Mouse (Mus musculus): ENCODE data around the gene Scd2. TPM values are rescaled to one million over a fixed set of nuclear protein-coding genes. Genes with fewer than 3 reads are reported as not detected.

The Scd2 gene
- polyA plus RNA-seq, 1 experiment from 2014 or later = 293 TPM

GRCm38 (mm10) chr19:44311306-44312006 is 18.0 kb downstream of the Scd2 start:
- WGBS = 15% methylated on average over 8 of the region's 8 CpGs
- no peaks in the 10 kb centered on the region for H3K9me3 ChIP-seq (ENCODE audit: control insufficient read depth, low read length)
- peaks cover 11% of the 10 kb centered on the region for H3K36me3 ChIP-seq (ENCODE audit: control insufficient read depth, insufficient read depth, low read length)
- H3K27me3 ChIP-seq (ENCODE audit: control insufficient read depth, insufficient read depth, low read length) = no peaks in the 10 kb centered on the region
- H3K9ac ChIP-seq (replicated peaks; ENCODE audit: low read depth, low read length) = no peak overlapping the region
- no peak overlapping the region for H3K4me3 ChIP-seq (ENCODE audit: low read depth, low read length)
- no peak overlapping the region for H3K4me2 ChIP-seq (ENCODE audit: low read depth, low read length)
- H3K4me1 ChIP-seq (ENCODE audit: control insufficient read depth, insufficient read depth, low read length) = 0 out of 2 replicates have a peak, but pooled peaks cover 9% of the 10 kb centered on the region
- H3K27ac ChIP-seq (ENCODE audit: low read depth, low read length) = no peak overlapping the region
- peak; percentile 42; the same call in 1 of the 2 replicates for ATAC-seq (ENCODE audit: low read depth)

DNA sequence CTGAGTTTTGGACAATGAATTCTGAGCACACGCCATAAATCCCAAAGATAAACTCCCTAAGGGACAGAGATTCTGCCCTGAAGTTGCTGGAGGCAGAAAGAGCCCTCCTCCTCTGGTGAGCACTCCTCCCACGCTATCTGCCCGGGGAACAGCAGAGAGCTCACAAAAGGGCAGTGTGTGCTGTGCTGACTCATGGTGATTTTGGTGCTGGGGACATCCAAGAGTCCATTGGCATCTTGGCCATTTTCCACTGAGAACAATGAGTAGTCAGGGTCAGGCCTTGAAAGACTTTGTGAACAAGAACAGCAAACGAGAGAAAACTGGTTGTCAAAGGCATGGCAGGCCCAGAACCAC is 18.5 kb downstream of the Scd2 start:
- no peak overlapping the region; the same call in 1 of the 2 replicates for H3K27ac ChIP-seq (ENCODE audit: low read depth, low read length)
- no peaks in the 10 kb centered on the region for H3K9me3 ChIP-seq (ENCODE audit: control insufficient read depth, low read length)

DNA sequence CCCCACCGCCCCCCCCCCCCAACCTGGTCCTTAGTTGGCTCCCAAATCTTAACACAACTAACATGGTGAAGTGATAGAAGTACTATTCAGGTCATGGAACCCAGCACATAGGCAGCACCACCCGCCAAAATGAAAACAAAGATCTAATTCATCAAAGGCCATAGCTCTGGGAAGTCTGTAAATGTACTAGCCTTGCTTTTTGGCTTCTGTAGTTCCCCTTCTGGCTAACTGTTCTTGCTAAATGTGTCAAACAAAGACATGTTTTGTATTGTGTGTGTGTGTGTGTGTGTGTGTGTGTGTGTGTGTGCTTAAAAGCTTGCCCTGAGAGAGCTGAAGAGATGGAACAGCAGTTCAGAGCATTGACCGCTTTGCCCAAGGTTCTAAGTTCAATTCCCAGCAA is 19.6 kb downstream of the Scd2 start:
- no peak overlapping the region for H3K9ac ChIP-seq (replicated peaks; ENCODE audit: low read depth, low read length)
- H3K27ac ChIP-seq (ENCODE audit: low read depth, low read length) = no peak overlapping the region
- no peaks in the 10 kb centered on the region for H3K36me3 ChIP-seq (ENCODE audit: control insufficient read depth, insufficient read depth, low read length)
- H3K4me2 ChIP-seq (ENCODE audit: low read depth, low read length) = no peak overlapping the region
- H3K4me1 ChIP-seq (ENCODE audit: control insufficient read depth, insufficient read depth, low read length) = 0 out of 2 replicates have a peak, but pooled peaks cover 9% of the 10 kb centered on the region
- H3K4me3 ChIP-seq (ENCODE audit: low read depth, low read length) = no peak overlapping the region
- H3K27me3 ChIP-seq (ENCODE audit: control insufficient read depth, insufficient read depth, low read length) = no peaks in the 10 kb centered on the region
- no peaks in the 10 kb centered on the region for H3K9me3 ChIP-seq (ENCODE audit: control insufficient read depth, low read length)
- ATAC-seq (ENCODE audit: low read depth) = no peak
- 70% methylated on average over 3 of the region's 3 CpGs for WGBS

More for the DNA sequence above, 18.5 kb downstream of the Scd2 start:
- Histone ChIP-seq H3K9ac (replicated peaks; ENCODE audit: low read depth, low read length) (no peak overlapping the region), H3K27me3 (ENCODE audit: control insufficient read depth, insufficient read depth, low read length) (no peaks in the 10 kb centered on the region), H3K4me1 (ENCODE audit: control insufficient read depth, insufficient read depth, low read length) (0 out of 2 replicates have a peak, but pooled peaks cover 9% of the 10 kb centered on the region), H3K36me3 (ENCODE audit: control insufficient read depth, insufficient read depth, low read length) (peaks cover 6% of the 10 kb centered on the region), H3K4me3 (ENCODE audit: low read depth, low read length) (no peak overlapping the region), H3K4me2 (ENCODE audit: low read depth, low read length) (no peak overlapping the region)
- 13% methylated on average over 4 of the region's 4 CpGs for WGBS
- peak; percentile 73; the same call in 1 of the 2 replicates for ATAC-seq (ENCODE audit: low read depth)

DNA sequence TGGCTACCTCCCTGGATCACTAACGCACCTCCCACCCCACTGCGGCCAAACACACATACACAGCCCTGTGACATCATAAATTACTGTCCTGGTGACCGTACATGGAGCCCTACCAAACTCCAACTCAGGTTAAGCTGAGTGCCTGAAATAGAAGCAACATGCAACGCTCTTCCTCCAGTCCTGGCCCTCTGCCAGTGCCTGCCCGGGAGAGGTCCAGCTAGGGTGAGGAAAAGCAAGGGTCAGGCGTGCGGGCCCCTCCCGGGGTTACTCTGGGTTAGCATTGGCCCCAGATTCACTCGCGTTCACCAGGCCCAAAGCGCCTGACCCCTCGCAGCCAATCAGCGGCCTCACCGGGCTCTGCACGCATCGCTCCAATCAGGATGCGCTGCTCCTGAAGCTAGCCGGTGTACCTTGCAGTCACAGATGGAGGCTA is 20.9 kb downstream of the Scd2 start:
- Histone ChIP-seq H3K4me3 (ENCODE audit: low read depth, low read length) (peak overlapping the region; percentile 50), H3K4me1 (ENCODE audit: control insufficient read depth, insufficient read depth, low read length) (0 out of 2 replicates have a peak, but pooled peaks cover 9% of the 10 kb centered on the region), H3K36me3 (ENCODE audit: control insufficient read depth, insufficient read depth, low read length) (no peaks in the 10 kb centered on the region), H3K9me3 (ENCODE audit: control insufficient read depth, low read length) (no peaks in the 10 kb centered on the region), H3K9ac (replicated peaks; ENCODE audit: low read depth, low read length) (peak overlapping the region; percentile 59), H3K27ac (ENCODE audit: low read depth, low read length) (peak overlapping the region; percentile 46; the same call in 1 of the 2 replicates), H3K27me3 (ENCODE audit: control insufficient read depth, insufficient read depth, low read length) (no peaks in the 10 kb centered on the region), H3K4me2 (ENCODE audit: low read depth, low read length) (peak overlapping the region; percentile 80)
- ATAC-seq (ENCODE audit: low read depth) = peak; percentile 90
- 1% methylated on average over 18 of the region's 18 CpGs for WGBS

GRCm38 (mm10) chr19:44314871-44315414 is 21.5 kb downstream of the Scd2 start:
- H3K36me3 ChIP-seq (ENCODE audit: control insufficient read depth, insufficient read depth, low read length) = no peaks in the 10 kb centered on the region
- peak; percentile 61 for ATAC-seq (ENCODE audit: low read depth)
- H3K4me1 ChIP-seq (ENCODE audit: control insufficient read depth, insufficient read depth, low read length) = 0 out of 2 replicates have a peak, but pooled peaks cover 9% of the 10 kb centered on the region
- no peaks in the 10 kb centered on the region for H3K9me3 ChIP-seq (ENCODE audit: control insufficient read depth, low read length)
- 1% methylated on average over 11 of the region's 11 CpGs for WGBS
- H3K9ac ChIP-seq (replicated peaks; ENCODE audit: low read depth, low read length) = peak overlapping the region; percentile 59
- peak overlapping the region; percentile 80 for H3K4me2 ChIP-seq (ENCODE audit: low read depth, low read length)
- H3K4me3 ChIP-seq (ENCODE audit: low read depth, low read length) = peak overlapping the region; percentile 50
- H3K27me3 ChIP-seq (ENCODE audit: control insufficient read depth, insufficient read depth, low read length) = no peaks in the 10 kb centered on the region
- peak overlapping the region; percentile 46; the same call in 1 of the 2 replicates for H3K27ac ChIP-seq (ENCODE audit: low read depth, low read length)

DNA sequence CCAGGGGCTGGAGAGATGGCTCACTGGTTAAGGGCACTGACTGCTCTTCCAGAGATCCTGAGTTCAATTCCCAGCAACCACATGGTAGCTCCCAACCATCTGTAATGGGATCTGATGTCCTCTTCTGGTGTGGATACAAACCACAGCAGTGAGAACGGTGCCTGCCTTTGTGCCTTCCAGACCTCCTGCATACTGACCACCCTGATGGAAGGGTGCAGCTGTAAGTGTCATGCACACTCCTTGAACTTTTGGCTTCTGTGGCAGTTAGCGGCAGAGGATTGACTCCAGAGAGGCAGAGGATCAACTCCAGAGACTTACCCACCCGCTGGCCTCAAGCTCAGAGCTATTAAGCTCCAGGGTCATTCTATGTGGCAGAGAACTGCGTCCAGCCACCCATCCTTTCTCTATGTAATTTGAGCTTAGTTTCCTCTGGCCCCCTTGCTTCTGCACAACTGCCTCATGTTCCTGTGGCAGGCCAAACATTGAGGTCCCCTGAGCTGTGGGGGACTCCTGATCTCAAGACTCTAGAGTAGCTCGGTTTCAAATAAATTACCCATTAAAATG is 23.4 kb downstream of the Scd2 start:
- Histone ChIP-seq H3K27ac (ENCODE audit: low read depth, low read length) (no peak overlapping the region), H3K36me3 (ENCODE audit: control insufficient read depth, insufficient read depth, low read length) (no peaks in the 10 kb centered on the region), H3K4me3 (ENCODE audit: low read depth, low read length) (no peak overlapping the region), H3K4me1 (ENCODE audit: control insufficient read depth, insufficient read depth, low read length) (0 out of 2 replicates have a peak, but pooled peaks cover 3% of the 10 kb centered on the region), H3K9ac (replicated peaks; ENCODE audit: low read depth, low read length) (no peak overlapping the region), H3K4me2 (ENCODE audit: low read depth, low read length) (no peak overlapping the region), H3K9me3 (ENCODE audit: control insufficient read depth, low read length) (no peaks in the 10 kb centered on the region), H3K27me3 (ENCODE audit: control insufficient read depth, insufficient read depth, low read length) (no peaks in the 10 kb centered on the region)
- WGBS = 72% methylated on average over 5 of the region's 5 CpGs
- ATAC-seq (ENCODE audit: low read depth) = no peak

DNA sequence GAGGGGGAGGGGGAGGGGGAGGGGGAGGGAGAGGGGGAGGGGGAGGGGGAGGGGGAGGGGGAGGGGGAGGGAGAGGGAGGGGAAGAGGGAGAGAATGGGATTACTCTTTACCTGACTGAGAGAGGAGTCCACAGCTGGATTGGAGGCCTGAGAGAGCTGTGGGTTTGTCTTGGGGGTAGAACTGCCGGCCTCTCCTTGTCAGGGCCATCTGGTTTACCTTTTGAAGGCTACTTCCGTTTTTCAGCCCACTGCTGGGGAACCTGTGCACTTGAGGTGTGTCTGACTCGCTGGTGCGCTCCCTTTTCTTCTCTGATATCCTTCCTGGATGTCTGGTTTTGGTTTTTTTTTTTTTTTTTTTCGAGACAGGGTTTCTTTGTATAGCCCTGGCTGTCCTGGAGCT is 23.9 kb downstream of the Scd2 start:
- no peaks in the 10 kb centered on the region for H3K36me3 ChIP-seq (ENCODE audit: control insufficient read depth, insufficient read depth, low read length)
- no peak overlapping the region for H3K4me3 ChIP-seq (ENCODE audit: low read depth, low read length)
- H3K9ac ChIP-seq (replicated peaks; ENCODE audit: low read depth, low read length) = no peak overlapping the region
- no peak overlapping the region for H3K4me2 ChIP-seq (ENCODE audit: low read depth, low read length)
- WGBS = 89% methylated on average over 5 of the region's 5 CpGs
- H3K4me1 ChIP-seq (ENCODE audit: control insufficient read depth, insufficient read depth, low read length) = 0 out of 2 replicates have a peak, but pooled peaks cover 3% of the 10 kb centered on the region
- H3K9me3 ChIP-seq (ENCODE audit: control insufficient read depth, low read length) = no peaks in the 10 kb centered on the region
- H3K27ac ChIP-seq (ENCODE audit: low read depth, low read length) = no peak overlapping the region
- no peak for ATAC-seq (ENCODE audit: low read depth)
- no peaks in the 10 kb centered on the region for H3K27me3 ChIP-seq (ENCODE audit: control insufficient read depth, insufficient read depth, low read length)

DNA sequence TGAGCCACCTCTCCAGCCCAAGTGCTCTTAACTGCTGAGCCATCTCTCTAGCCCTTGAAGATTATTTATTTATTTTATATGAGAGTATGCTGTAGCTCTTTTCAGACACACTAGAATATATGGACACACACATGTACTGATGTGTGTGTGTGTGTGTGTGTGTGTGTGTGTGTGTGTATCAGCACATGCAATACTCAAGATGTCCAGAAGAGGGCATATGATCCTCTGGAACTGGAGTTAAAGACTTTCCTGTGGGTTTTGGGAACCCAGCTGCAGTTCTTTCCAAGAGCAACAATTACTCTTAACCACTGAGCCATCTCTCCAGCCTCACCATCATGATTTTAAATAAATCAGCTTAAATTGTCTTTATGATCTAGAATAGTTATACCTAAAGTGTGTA is 25.1 kb downstream of the Scd2 start:
- H3K27ac ChIP-seq (ENCODE audit: low read depth, low read length) = no peak overlapping the region
- no peak overlapping the region for H3K9ac ChIP-seq (replicated peaks; ENCODE audit: low read depth, low read length)
- no peaks in the 10 kb centered on the region for H3K36me3 ChIP-seq (ENCODE audit: control insufficient read depth, insufficient read depth, low read length)
- H3K4me2 ChIP-seq (ENCODE audit: low read depth, low read length) = no peak overlapping the region
- ATAC-seq (ENCODE audit: low read depth) = no peak
- no peaks in the 10 kb centered on the region for H3K9me3 ChIP-seq (ENCODE audit: control insufficient read depth, low read length)
- H3K27me3 ChIP-seq (ENCODE audit: control insufficient read depth, insufficient read depth, low read length) = no peaks in the 10 kb centered on the region
- H3K4me3 ChIP-seq (ENCODE audit: low read depth, low read length) = no peak overlapping the region
- H3K4me1 ChIP-seq (ENCODE audit: control insufficient read depth, insufficient read depth, low read length) = 0 out of 2 replicates have a peak, but pooled peaks cover 3% of the 10 kb centered on the region

DNA sequence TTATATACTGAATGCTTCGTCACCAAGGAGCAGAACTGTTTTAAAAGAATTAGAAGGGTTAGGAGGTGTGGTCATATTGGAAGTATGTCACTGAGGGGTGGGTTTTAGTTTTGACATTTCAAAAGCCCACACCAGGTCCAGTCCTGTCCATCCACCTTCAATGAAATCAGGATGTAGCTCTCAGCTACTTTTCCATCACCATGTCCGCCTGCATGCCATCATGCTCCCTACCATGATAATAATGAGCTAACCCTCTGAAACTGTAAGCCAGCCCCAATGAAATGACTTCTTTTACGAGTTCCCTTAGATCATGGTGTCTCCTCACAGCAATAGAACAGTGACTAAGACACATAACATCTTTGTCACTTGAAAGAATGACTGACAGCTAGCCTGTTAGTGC is 26.8 kb downstream of the Scd2 start:
- Histone ChIP-seq H3K9me3 (ENCODE audit: control insufficient read depth, low read length) (no peaks in the 10 kb centered on the region), H3K9ac (replicated peaks; ENCODE audit: low read depth, low read length) (no peak overlapping the region), H3K4me1 (ENCODE audit: control insufficient read depth, insufficient read depth, low read length) (0 out of 2 replicates have a peak, but pooled peaks cover under 1% of the 10 kb centered on the region), H3K27me3 (ENCODE audit: control insufficient read depth, insufficient read depth, low read length) (no peaks in the 10 kb centered on the region), H3K27ac (ENCODE audit: low read depth, low read length) (no peak overlapping the region), H3K36me3 (ENCODE audit: control insufficient read depth, insufficient read depth, low read length) (no peaks in the 10 kb centered on the region), H3K4me2 (ENCODE audit: low read depth, low read length) (no peak overlapping the region), H3K4me3 (ENCODE audit: low read depth, low read length) (no peak overlapping the region)
- WGBS = 89% methylated on average over 3 of the region's 3 CpGs
- no peak for ATAC-seq (ENCODE audit: low read depth)

All from neural tube, embryonic 14.5 days (tissue).